Mouse (Mus musculus): ENCODE measurements at regions not wholly inside any gene's neighbourhood (a gene's known extent, or its start where the extent isn't known, plus 50 kb on each side); places are given as distances from the start of the nearest gene placed in this dataset.

DNA sequence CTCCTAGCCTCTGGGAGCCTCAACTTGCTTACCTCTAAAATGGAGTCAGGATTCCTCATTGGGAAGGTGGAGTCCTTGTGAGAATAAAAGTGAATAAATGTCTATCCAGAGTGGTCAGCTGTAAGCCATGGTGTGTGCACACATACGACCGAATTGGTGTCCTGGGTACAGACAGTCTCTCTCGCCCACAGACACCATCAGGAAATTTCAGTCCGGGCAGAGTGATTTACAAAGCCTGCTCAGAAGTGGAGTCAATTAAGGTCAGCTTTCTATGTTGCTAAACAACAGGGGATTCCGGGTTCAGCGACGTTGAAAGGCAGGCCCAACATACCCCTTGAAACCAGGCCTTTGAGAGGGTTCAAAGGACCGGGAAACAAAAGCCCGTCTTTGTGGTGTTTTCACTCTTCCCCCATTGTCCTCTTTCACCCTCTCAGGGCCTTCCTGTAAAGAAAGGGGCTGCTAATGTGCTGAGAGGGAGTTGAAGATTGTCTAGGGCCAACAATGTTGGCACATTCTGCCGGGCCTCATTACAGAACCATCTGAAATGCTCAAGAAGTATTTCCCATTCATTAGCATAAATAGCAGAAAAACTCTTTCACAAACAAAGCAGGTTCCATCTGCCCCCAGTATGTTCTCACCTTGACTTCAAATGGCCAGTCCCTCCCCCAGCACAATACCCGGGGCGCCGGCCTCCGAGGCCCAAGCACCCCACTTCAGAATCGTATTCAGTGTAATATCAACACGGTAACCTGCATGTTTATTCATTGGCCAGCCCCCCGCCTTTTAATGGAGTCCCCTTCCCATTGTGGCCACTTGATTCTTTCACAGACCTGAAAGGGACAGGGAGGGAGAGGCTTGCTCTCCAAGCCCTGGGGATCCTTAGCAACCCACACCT, 65.3 kb downstream of the Hes1 start:
- Histone ChIP-seq H3K36me3 (ENCODE audit: control insufficient read depth, insufficient read depth, low read length) (no peaks in the 10 kb centered on the region), H3K4me1 (ENCODE audit: control insufficient read depth, insufficient read depth, low read length) (no peaks in the 10 kb centered on the region), H3K27ac (ENCODE audit: insufficient read depth, low read depth, low read length) (no peak overlapping the region), H3K27me3 (replicated peaks; ENCODE audit: control insufficient read depth, insufficient read depth, low read length) (no peaks in the 10 kb centered on the region), H3K4me3 (ENCODE audit: insufficient read depth, low read depth, low read length) (no peak overlapping the region)
- TF ChIP-seq CTCF (conservative IDR thresholded peaks at IDR 0.05; ENCODE audit: insufficient read depth, insufficient read length, low read depth, low read length) (no peak), POLR2A (IDR thresholded peaks at IDR 0.05; ENCODE audit: low read depth, low read length) (no peak)
- WGBS: 70% methylated on average over 17 of the region's 17 CpGs
- DNase-seq: no peak

DNA sequence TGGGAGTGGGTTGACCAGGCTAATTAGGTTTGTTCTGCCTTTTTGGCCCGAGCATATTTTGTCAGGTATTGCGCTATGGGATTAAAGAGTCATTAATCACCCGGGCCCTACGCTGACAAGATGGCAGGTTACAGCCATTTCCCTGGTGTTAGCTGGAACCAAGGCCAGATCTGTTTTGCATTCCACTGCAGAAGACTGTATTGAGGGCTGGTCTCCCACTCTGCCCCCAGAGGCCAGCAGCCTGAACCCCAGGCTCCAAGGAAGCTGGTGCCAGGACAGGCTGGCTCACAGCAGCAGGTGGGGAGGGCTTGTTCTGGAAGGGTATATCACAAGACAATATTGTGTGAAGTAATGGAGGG, 65.9 kb downstream of the Hes1 start:
- Histone ChIP-seq H3K27ac (ENCODE audit: insufficient read depth, low read depth, low read length) (no peak overlapping the region), H3K4me1 (ENCODE audit: control insufficient read depth, insufficient read depth, low read length) (no peaks in the 10 kb centered on the region), H3K27me3 (replicated peaks; ENCODE audit: control insufficient read depth, insufficient read depth, low read length) (no peaks in the 10 kb centered on the region), H3K4me3 (ENCODE audit: insufficient read depth, low read depth, low read length) (no peak overlapping the region), H3K36me3 (ENCODE audit: control insufficient read depth, insufficient read depth, low read length) (no peaks in the 10 kb centered on the region)
- WGBS: 92% methylated on average over 4 of the region's 4 CpGs
- DNase-seq: no peak
- TF ChIP-seq POLR2A (IDR thresholded peaks at IDR 0.05; ENCODE audit: low read depth, low read length): no peak
- TF ChIP-seq CTCF (conservative IDR thresholded peaks at IDR 0.05; ENCODE audit: insufficient read depth, insufficient read length, low read depth, low read length): no peak

DNA sequence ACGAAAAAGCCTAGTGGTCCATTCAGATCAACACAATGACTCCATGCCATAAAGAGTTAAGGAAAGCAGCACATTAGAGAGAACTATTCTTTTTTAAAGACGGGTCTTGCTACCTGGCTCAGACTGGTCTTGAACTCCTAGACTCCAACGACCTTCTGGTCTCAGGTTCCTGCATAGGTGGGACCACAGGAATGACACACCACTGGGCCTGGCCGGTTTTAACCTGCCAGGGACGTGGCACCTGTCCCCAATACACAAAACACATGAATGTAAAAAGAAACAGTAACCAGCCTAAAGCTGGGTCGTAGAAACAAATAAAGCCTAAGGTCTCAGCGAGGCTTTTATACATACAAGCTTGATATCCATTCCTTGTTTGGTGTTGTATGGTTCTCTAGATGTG, 67.9 kb downstream of the Hes1 start:
- DNase-seq: no peak
- no peaks in the 10 kb centered on the region for H3K27me3 ChIP-seq (replicated peaks; ENCODE audit: control insufficient read depth, insufficient read depth, low read length)
- H3K27ac ChIP-seq (ENCODE audit: insufficient read depth, low read depth, low read length): no peak overlapping the region
- 84% methylated on average over 7 of the region's 7 CpGs for WGBS
- TF ChIP-seq POLR2A (IDR thresholded peaks at IDR 0.05; ENCODE audit: low read depth, low read length): no peak
- TF ChIP-seq CTCF (conservative IDR thresholded peaks at IDR 0.05; ENCODE audit: insufficient read depth, insufficient read length, low read depth, low read length): no peak
- no peaks in the 10 kb centered on the region for H3K4me1 ChIP-seq (ENCODE audit: control insufficient read depth, insufficient read depth, low read length)
- H3K36me3 ChIP-seq (ENCODE audit: control insufficient read depth, insufficient read depth, low read length): no peaks in the 10 kb centered on the region
- H3K4me3 ChIP-seq (ENCODE audit: insufficient read depth, low read depth, low read length): no peak overlapping the region

DNA sequence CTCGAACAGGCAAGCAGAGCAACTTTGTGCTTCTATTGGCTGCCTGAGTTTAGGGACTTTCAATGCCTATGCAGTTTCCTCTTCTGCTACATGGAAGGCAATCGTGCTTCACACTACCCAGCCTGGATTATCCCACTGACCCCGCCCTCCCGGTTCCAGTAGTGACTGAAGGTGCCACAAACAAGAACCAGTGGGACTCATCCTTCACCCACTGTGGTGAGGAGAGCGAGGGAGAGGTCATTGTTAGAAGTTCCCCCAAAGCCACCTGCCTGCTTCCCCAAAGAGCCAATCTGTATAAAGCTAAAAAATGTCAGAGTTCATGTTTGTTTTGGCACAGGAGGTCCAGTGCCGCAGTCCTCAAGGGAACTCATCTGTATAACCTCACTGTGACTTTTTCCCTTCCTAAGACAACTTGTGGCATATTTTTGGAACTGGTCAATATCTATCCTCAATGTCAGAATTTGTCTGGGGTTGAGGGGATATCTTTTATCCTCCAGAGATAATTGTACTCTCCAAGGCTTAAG, 70.5 kb downstream of the Hes1 start:
- 54% methylated on average over 6 of the region's 6 CpGs for WGBS
- Histone ChIP-seq H3K27ac (ENCODE audit: insufficient read depth, low read depth, low read length) (no peak overlapping the region), H3K36me3 (ENCODE audit: control insufficient read depth, insufficient read depth, low read length) (no peaks in the 10 kb centered on the region), H3K4me1 (ENCODE audit: control insufficient read depth, insufficient read depth, low read length) (no peaks in the 10 kb centered on the region), H3K4me3 (ENCODE audit: insufficient read depth, low read depth, low read length) (no peak overlapping the region), H3K27me3 (replicated peaks; ENCODE audit: control insufficient read depth, insufficient read depth, low read length) (no peaks in the 10 kb centered on the region)
- no peak for TF ChIP-seq POLR2A (IDR thresholded peaks at IDR 0.05; ENCODE audit: low read depth, low read length)
- no peak for TF ChIP-seq CTCF (conservative IDR thresholded peaks at IDR 0.05; ENCODE audit: insufficient read depth, insufficient read length, low read depth, low read length)
- DNase-seq: peak; percentile 51

DNA sequence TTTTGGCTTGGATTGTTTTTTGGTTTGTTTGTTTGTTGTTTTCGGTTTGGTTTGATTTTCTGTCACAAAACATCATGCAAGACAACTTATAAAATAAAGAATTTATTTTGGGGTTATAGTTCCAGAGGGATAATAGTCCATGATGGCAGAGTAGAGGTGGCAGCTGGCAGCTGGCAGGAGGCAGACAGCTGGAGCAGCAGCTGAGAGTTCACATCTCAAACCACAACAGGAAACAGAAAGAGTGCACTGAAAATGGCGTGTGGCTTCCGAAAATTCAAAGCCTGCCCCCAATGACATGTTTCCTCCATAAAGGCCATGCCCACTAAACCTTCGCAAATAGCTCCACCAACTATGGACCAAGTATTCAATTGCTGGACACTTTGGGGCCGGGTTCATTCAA, 72.7 kb downstream of the Hes1 start:
- 97% methylated on average over 5 of the region's 5 CpGs for WGBS
- H3K27me3 ChIP-seq (replicated peaks; ENCODE audit: control insufficient read depth, insufficient read depth, low read length): no peaks in the 10 kb centered on the region
- no peaks in the 10 kb centered on the region for H3K4me1 ChIP-seq (ENCODE audit: control insufficient read depth, insufficient read depth, low read length)
- no peak overlapping the region for H3K4me3 ChIP-seq (ENCODE audit: insufficient read depth, low read depth, low read length)
- TF ChIP-seq POLR2A (IDR thresholded peaks at IDR 0.05; ENCODE audit: low read depth, low read length): no peak
- TF ChIP-seq CTCF (conservative IDR thresholded peaks at IDR 0.05; ENCODE audit: insufficient read depth, insufficient read length, low read depth, low read length): no peak
- DNase-seq: no peak
- H3K27ac ChIP-seq (ENCODE audit: insufficient read depth, low read depth, low read length): no peak overlapping the region
- H3K36me3 ChIP-seq (ENCODE audit: control insufficient read depth, insufficient read depth, low read length): no peaks in the 10 kb centered on the region

DNA sequence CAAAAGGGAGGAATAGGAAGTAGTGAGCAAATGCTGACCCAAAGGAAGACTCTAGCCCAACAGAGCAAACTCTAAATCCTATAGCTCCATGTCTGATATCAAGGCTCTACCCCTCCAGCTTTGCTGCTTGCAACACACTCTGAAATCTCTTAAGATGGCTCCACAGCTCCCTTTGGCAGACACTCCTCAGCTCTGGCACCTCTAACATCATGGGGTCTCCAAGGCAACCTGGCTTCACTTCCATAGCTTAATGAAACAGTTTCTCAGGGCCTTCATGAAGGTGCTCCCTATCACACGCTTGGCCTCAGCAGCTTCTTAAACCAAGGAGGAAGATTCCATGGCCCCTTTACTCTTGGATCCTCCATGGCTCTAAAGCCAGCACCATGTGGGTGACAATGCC, 73.6 kb downstream of the Hes1 start:
- DNase-seq: no peak
- no peak for TF ChIP-seq POLR2A (IDR thresholded peaks at IDR 0.05; ENCODE audit: low read depth, low read length)
- no peak for TF ChIP-seq CTCF (conservative IDR thresholded peaks at IDR 0.05; ENCODE audit: insufficient read depth, insufficient read length, low read depth, low read length)
- Histone ChIP-seq H3K4me1 (ENCODE audit: control insufficient read depth, insufficient read depth, low read length) (no peaks in the 10 kb centered on the region), H3K27me3 (replicated peaks; ENCODE audit: control insufficient read depth, insufficient read depth, low read length) (no peaks in the 10 kb centered on the region), H3K4me3 (ENCODE audit: insufficient read depth, low read depth, low read length) (no peak overlapping the region), H3K36me3 (ENCODE audit: control insufficient read depth, insufficient read depth, low read length) (no peaks in the 10 kb centered on the region), H3K27ac (ENCODE audit: insufficient read depth, low read depth, low read length) (no peak overlapping the region)
- WGBS: 95% methylated on average over 1 of the region's 1 CpGs

DNA sequence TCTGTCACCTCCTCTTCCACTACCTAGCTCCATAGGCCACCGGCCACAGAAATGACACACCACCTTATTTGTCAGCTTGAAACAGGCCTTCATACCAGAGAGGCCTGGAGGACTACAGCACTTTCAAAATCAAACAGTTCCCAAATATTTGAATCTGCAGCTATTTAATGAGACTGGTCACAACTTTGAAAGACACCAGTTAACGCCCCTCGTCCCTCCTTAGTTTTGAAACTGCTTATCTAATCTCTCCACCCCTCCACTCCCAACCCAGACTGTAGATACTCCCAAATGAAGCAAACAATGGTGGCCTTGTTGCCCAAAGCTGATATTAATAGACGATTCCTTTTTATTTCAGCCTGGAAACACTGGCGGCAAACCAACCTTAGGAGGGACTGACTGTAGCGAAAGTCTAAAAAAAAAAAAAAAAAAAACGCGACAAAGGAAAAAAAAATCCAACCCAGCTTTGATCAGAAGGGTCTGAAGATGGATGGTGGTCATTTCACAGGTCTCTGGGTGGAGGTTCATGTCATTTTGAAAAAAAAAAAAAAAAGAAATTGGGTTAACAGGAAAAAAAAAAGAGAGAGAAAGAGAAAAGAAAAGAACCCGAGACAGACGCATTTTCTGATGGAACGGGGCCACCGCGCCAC, 80.8 kb downstream of the Hes1 start:
- Histone ChIP-seq H3K4me3 (ENCODE audit: insufficient read depth, low read depth, low read length) (no peak overlapping the region), H3K27me3 (replicated peaks; ENCODE audit: control insufficient read depth, insufficient read depth, low read length) (no peaks in the 10 kb centered on the region), H3K36me3 (ENCODE audit: control insufficient read depth, insufficient read depth, low read length) (no peaks in the 10 kb centered on the region), H3K4me1 (ENCODE audit: control insufficient read depth, insufficient read depth, low read length) (no peaks in the 10 kb centered on the region), H3K27ac (ENCODE audit: insufficient read depth, low read depth, low read length) (no peak overlapping the region)
- DNase-seq: no peak
- TF ChIP-seq CTCF (conservative IDR thresholded peaks at IDR 0.05; ENCODE audit: insufficient read depth, insufficient read length, low read depth, low read length): no peak
- no peak for TF ChIP-seq POLR2A (IDR thresholded peaks at IDR 0.05; ENCODE audit: low read depth, low read length)
- WGBS: 47% methylated on average over 13 of the region's 13 CpGs

Data from kidney, adult 2 months (tissue).